Mouse (Mus musculus): ENCODE results near the gene Abca8b. TPM values are rescaled to one million over a fixed set of nuclear protein-coding genes. Genes with fewer than 3 reads are reported as not detected.
"Not testable (repeated sequence)": the region's sequence is repeated elsewhere in the genome, so short reads cannot be mapped to it uniquely, and the experiment has no call there.

Gene Abca8b
- total and polyA plus RNA-seq, 3 experiments, result 1.4 to 2.1 (median 1.4) TPM

DNA sequence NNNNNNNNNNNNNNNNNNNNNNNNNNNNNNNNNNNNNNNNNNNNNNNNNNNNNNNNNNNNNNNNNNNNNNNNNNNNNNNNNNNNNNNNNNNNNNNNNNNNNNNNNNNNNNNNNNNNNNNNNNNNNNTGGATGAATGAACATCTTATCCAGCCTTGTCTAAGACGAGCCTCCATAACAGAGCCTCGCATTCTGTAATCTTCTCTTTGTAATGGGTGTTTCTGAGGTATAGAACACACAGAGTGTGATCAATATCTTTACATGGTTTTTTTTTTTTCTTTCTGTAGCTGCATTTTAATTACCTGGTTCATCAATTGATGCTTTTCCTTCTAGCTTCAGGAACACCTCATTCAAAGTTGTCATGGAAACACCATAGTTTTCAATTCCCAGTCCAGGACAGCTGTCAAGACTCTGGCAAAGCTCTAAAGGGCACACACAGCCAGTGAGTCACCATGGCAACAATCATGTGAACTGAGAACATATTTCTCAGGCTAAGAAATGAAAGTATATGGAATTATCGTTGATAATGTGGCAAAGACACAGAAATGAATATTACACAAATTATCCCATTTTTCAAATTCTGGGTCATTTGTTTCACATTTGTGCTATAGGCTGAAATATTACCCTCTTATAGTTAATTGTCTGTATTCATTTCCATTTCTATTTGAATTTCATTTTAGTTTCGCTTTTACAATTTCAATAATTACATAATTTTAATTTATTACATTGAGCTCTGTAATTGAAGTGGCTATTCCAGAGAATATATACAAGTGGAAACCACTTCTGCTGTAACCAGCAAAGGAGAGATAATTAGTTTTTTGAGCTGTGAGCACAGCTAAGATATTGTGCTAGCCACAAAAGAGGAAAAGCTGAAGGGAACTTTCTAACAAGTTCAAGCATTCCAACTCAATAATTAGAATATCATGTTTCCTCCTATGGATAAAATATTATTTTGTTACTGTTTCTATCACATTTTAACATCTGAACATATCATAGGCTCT is 33.9 kb downstream of the Abca8b start:
- no peak for TF ChIP-seq JUND (conservative IDR thresholded peaks at IDR 0.05; ENCODE audit: low read depth, low read length)
- no peak for TF ChIP-seq UBTF (IDR thresholded peaks at IDR 0.05; ENCODE audit: low read depth, low read length)
- TF ChIP-seq ZKSCAN1 (IDR thresholded peaks at IDR 0.05; ENCODE audit: borderline replicate concordance, low read depth, low read length), result no peak
- TF ChIP-seq MAZ (IDR thresholded peaks at IDR 0.05; ENCODE audit: low read depth, low read length), result no peak
- TF ChIP-seq ZMIZ1 (IDR thresholded peaks at IDR 0.05; ENCODE audit: low read depth, low read length), result no peak
- no peak for TF ChIP-seq POLR2A (IDR thresholded peaks at IDR 0.05; ENCODE audit: low read depth, low read length)
- TF ChIP-seq MYC (IDR thresholded peaks at IDR 0.05; ENCODE audit: low read depth, low read length), result no peak
- in situ Hi-C loops (cut with MboI; ENCODE audit: low pct_ligation_motif_present, low pct_unique_long_range_greater_than_20kb, low sequenced_read_pairs) (no loop called here), dilution Hi-C loops (cut with MboI; ENCODE audit: extremely low pct_ligation_motif_present, extremely low pct_unique_long_range_greater_than_20kb, low sequenced_read_pairs) (no loop called here)
- H3K4me1 ChIP-seq (ENCODE audit: control insufficient read depth in 1 of 2, insufficient read depth in 2 of 2), result no peaks in the 10 kb centered on the region
- H3K36me3 ChIP-seq (replicated peaks in 1 of 2; ENCODE audit: control insufficient read depth in 1 of 2, insufficient read depth in 1 of 2, low read length in 1 of 2), result peaks cover 0 to 5% of the 10 kb centered on the region in 2 experiments
- H3K9ac ChIP-seq (ENCODE audit: insufficient read depth, low read depth), result no peak overlapping the region
- peaks cover 3% of the 10 kb centered on the region; the same call in 1 of the 2 replicates for H3K79me2 ChIP-seq (replicated peaks; ENCODE audit: control insufficient read depth, extremely low read depth, insufficient read depth, poor library complexity, severe bottlenecking)
- H3K4me3 ChIP-seq (replicated peaks in 1 of 3; ENCODE audit: low read depth in 2 of 3, low read length in 2 of 3, poor library complexity in 1 of 3), result no peak overlapping the region
- H3K4me2 ChIP-seq (ENCODE audit: insufficient read depth, low read depth, poor library complexity, severe bottlenecking), result no peak overlapping the region
- H3K9me3 ChIP-seq (replicated peaks; ENCODE audit: low read length), result no peaks in the 10 kb centered on the region
- DNase-seq (ENCODE audit: extremely low read depth), result no peak
- H3K27ac ChIP-seq (ENCODE audit: insufficient read depth, low read depth), result no peak overlapping the region
- H3K27me3 ChIP-seq (replicated peaks), result no peaks in the 10 kb centered on the region

GRCm38 (mm10) chr11:109955185-109955584 is 40.5 kb downstream of the Abca8b start:
- H3K27ac ChIP-seq (ENCODE audit: insufficient read depth, low read depth), result no peak overlapping the region
- dilution Hi-C loops (cut with MboI; ENCODE audit: extremely low pct_ligation_motif_present, extremely low pct_unique_long_range_greater_than_20kb, low sequenced_read_pairs), result no loop called here

DNA sequence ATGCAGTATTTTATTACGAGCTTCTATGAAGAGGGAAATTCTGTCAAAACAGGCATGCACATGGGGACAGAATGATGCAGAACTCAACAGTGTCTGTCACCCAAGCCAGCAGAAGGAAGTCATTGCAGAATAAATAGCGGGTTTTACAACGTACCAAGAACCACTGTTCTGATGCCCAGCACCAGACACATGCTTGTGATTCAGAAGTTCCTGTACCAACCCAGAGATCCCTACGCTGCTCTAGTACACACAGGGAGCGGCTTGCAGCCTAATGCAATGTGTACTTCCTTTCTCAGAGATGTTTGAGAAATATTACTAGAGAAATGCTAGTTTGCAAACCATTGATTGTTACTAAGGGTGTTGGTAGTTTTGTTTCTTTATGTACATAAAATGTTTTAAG is 58.7 kb downstream of the Abca8b start:
- in situ Hi-C loops (cut with MboI; ENCODE audit: low pct_ligation_motif_present, low pct_unique_long_range_greater_than_20kb, low sequenced_read_pairs), result no loop called here

More at GRCm38 (mm10) chr11:109955185-109955584, 40.5 kb downstream of the Abca8b start:
- TF ChIP-seq SMC3 (IDR thresholded peaks at IDR 0.05; ENCODE audit: low read depth, low read length), result peak; percentile 68
- no peak for TF ChIP-seq EP300 (IDR thresholded peaks at IDR 0.05; ENCODE audit: low read length)
- TF ChIP-seq MYC (IDR thresholded peaks at IDR 0.05; ENCODE audit: low read depth, low read length), result peak; percentile 84
- no peak for TF ChIP-seq MAX (IDR thresholded peaks at IDR 0.05; ENCODE audit: low read length)
- TF ChIP-seq BHLHE40 (IDR thresholded peaks at IDR 0.05; ENCODE audit: low read depth, low read length), result no peak
- TF ChIP-seq ZMIZ1 (IDR thresholded peaks at IDR 0.05; ENCODE audit: low read depth, low read length), result no peak
- TF ChIP-seq MXI1 (IDR thresholded peaks at IDR 0.05; ENCODE audit: low read depth, low read length), result no peak
- peak; percentile 55 to 70 for TF ChIP-seq CTCF (conservative IDR thresholded peaks at IDR 0.05 in 1 of 2, IDR thresholded peaks at IDR 0.05 in 1 of 2; ENCODE audit: low read depth in 2 of 2, low read length in 2 of 2)
- peak; percentile 61 for TF ChIP-seq RAD21 (IDR thresholded peaks at IDR 0.05; ENCODE audit: low read depth, low read length)
- no peaks in the 10 kb centered on the region for H3K4me1 ChIP-seq (ENCODE audit: control insufficient read depth in 1 of 2, insufficient read depth in 2 of 2)
- peak; percentile 29 for DNase-seq (ENCODE audit: extremely low read depth)
- H3K4me3 ChIP-seq (replicated peaks in 1 of 3; ENCODE audit: low read depth in 2 of 3, low read length in 2 of 3, poor library complexity in 1 of 3), result no peak overlapping the region
- H3K79me2 ChIP-seq (replicated peaks; ENCODE audit: control insufficient read depth, extremely low read depth, insufficient read depth, poor library complexity, severe bottlenecking), result peaks cover 3% of the 10 kb centered on the region; the same call in 1 of the 2 replicates
- H3K36me3 ChIP-seq (replicated peaks in 1 of 2; ENCODE audit: control insufficient read depth in 1 of 2, insufficient read depth in 1 of 2, low read length in 1 of 2), result peaks cover 0 to 10% of the 10 kb centered on the region in 2 experiments
- in situ Hi-C loops (cut with MboI; ENCODE audit: low pct_ligation_motif_present, low pct_unique_long_range_greater_than_20kb, low sequenced_read_pairs), result no loop called here
- H3K9me3 ChIP-seq (replicated peaks; ENCODE audit: low read length), result no peaks in the 10 kb centered on the region
- no peak overlapping the region for H3K9ac ChIP-seq (ENCODE audit: insufficient read depth, low read depth)
- H3K4me2 ChIP-seq (ENCODE audit: insufficient read depth, low read depth, poor library complexity, severe bottlenecking), result no peak overlapping the region
- no peaks in the 10 kb centered on the region for H3K27me3 ChIP-seq (replicated peaks)

DNA sequence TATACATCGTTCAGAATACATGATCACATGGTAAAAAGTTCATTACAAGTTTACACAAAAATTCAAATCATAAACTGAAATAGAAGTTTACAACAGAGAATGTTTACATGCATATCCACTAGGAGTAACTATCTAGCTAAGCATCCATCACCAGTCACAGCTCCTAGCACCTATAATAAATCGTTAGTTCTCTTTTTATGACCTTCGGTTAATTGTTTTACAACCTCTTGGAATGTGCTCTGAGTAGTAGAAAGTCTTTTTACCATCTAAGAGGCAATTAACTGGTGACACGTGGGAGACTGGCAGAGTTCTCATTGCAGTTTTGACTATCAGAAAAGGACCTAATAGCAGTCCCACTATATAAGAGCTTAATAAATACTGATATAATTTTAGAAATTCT is 62.4 kb downstream of the Abca8b start:
- H3K36me3 ChIP-seq (replicated peaks in 1 of 2; ENCODE audit: control insufficient read depth in 1 of 2, insufficient read depth in 1 of 2, low read length in 1 of 2), result not testable (repeated sequence)

More for the DNA sequence above, 58.7 kb downstream of the Abca8b start:
- Histone ChIP-seq H3K27me3 (replicated peaks) (no peaks in the 10 kb centered on the region), H3K4me2 (ENCODE audit: insufficient read depth, low read depth, poor library complexity, severe bottlenecking) (no peak overlapping the region), H3K27ac (ENCODE audit: insufficient read depth, low read depth) (no peak overlapping the region), H3K36me3 (replicated peaks in 1 of 2; ENCODE audit: control insufficient read depth in 1 of 2, insufficient read depth in 1 of 2, low read length in 1 of 2) (peaks cover 0 to 13% of the 10 kb centered on the region in 2 experiments), H3K9me3 (replicated peaks; ENCODE audit: low read length) (no peaks in the 10 kb centered on the region), H3K4me1 (ENCODE audit: control insufficient read depth in 1 of 2, insufficient read depth in 2 of 2) (no peaks in the 10 kb centered on the region), H3K79me2 (replicated peaks; ENCODE audit: control insufficient read depth, extremely low read depth, insufficient read depth, poor library complexity, severe bottlenecking) (no peaks in the 10 kb centered on the region), H3K4me3 (replicated peaks in 1 of 3; ENCODE audit: low read depth in 2 of 3, low read length in 2 of 3, poor library complexity in 1 of 3) (no peak overlapping the region), H3K9ac (ENCODE audit: insufficient read depth, low read depth) (no peak overlapping the region)
- dilution Hi-C loops (cut with MboI; ENCODE audit: extremely low pct_ligation_motif_present, extremely low pct_unique_long_range_greater_than_20kb, low sequenced_read_pairs), result no loop called here
- DNase-seq (ENCODE audit: extremely low read depth), result no peak
- TF ChIP-seq NELFE (IDR thresholded peaks at IDR 0.05; ENCODE audit: low read depth, low read length), result no peak
- TF ChIP-seq RCOR1 (conservative IDR thresholded peaks at IDR 0.05; ENCODE audit: low read depth, low read length), result no peak
- no peak for TF ChIP-seq JUND (conservative IDR thresholded peaks at IDR 0.05; ENCODE audit: low read depth, low read length)
- no peak for TF ChIP-seq IRF4 (IDR thresholded peaks at IDR 0.05; ENCODE audit: low read depth, low read length)

More for the DNA sequence above, 62.4 kb downstream of the Abca8b start:
- H3K4me1 ChIP-seq (ENCODE audit: control insufficient read depth in 1 of 2, insufficient read depth in 2 of 2); H3K9ac ChIP-seq (ENCODE audit: insufficient read depth, low read depth); H3K4me3 ChIP-seq (replicated peaks in 1 of 3; ENCODE audit: low read depth in 2 of 3, low read length in 2 of 3, poor library complexity in 1 of 3); H3K27ac ChIP-seq (ENCODE audit: insufficient read depth, low read depth); in situ Hi-C loops (cut with MboI; ENCODE audit: low pct_ligation_motif_present, low pct_unique_long_range_greater_than_20kb, low sequenced_read_pairs); H3K27me3 ChIP-seq (replicated peaks); H3K79me2 ChIP-seq (replicated peaks; ENCODE audit: control insufficient read depth, extremely low read depth, insufficient read depth, poor library complexity, severe bottlenecking); H3K9me3 ChIP-seq (replicated peaks; ENCODE audit: low read length); DNase-seq (ENCODE audit: extremely low read depth); H3K4me2 ChIP-seq (ENCODE audit: insufficient read depth, low read depth, poor library complexity, severe bottlenecking); dilution Hi-C loops (cut with MboI; ENCODE audit: extremely low pct_ligation_motif_present, extremely low pct_unique_long_range_greater_than_20kb, low sequenced_read_pairs): not testable (repeated sequence)

All from CH12.LX (cell line).